Mouse (Mus musculus) kidney, adult 8-10 months (tissue): ENCODE measurements at regions not wholly inside any gene's neighbourhood (a gene's known extent, or its start where the extent isn't known, plus 50 kb on each side); places are given as distances from the start of the nearest gene placed in this dataset.
A peak's percentile ranks its signal among the peaks of the same experiment; 100 is the strongest.

Source experiments
- DNase-seq, 2 experiments: peaks; one replicate each; pipeline ENCODE4 v3.0.0; 2022

DNA sequence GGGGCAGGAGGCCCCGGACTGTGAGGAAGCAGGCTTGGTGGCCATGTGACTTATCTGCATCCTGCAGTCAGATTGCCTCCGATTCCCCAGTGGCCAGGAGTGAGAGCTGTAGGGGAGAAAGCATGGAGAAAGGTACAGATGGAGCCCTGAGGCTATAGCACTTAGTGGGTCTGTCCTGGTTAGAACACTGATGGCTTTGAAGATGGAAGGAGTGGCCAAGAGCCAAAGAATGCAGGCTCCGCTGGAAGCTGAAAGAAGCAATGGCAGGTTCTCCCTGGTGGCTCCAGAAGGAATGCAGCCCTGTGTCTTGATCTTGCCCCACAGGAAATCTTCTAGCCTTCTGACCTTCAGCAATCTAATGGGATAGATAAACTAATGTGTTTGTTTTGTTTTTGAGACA lies 926.3 kb downstream of the 4930447A16Rik start:
- no peak for DNase-seq

DNA sequence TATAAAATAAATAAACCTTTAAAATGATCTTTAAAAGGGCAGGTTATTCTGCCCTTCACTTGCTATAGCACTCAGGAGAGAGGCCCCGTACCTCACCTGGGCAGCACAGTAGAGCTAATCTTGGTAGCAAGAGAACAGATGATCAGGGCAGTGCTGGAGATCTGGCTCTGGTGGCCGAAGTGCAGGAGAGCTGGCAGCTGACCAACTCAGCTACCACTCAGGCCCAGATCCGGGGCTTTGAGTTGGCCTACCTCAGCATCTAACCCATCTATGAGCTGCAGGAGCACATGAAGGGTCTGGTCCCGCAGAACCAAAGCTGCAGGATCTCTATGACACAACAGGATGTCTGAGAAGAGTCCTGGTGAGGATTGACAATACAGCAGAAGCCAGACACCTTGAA lies 928.0 kb downstream of the 4930447A16Rik start:
- DNase-seq, result no peak

DNA sequence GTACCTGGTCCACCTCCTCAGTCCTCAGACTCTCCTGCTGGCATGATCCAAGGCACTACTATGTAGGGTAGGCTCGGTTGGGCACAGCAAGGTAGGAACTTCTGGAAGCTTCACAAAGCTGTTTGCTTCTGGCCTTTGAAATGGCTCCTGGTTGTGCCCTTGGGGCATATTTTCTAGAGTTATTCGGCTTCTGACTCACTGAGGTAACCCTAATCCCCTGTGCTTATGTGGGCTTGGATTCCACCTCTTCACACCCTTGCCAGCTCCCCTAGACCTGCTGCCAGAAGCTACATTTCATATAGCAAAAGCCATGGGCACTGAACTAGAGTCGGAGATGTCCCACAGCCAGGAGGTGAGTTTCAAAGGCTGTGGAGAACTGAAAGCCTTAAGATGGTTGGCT lies 933.7 kb downstream of the 4930447A16Rik start:
- no peak for DNase-seq

DNA sequence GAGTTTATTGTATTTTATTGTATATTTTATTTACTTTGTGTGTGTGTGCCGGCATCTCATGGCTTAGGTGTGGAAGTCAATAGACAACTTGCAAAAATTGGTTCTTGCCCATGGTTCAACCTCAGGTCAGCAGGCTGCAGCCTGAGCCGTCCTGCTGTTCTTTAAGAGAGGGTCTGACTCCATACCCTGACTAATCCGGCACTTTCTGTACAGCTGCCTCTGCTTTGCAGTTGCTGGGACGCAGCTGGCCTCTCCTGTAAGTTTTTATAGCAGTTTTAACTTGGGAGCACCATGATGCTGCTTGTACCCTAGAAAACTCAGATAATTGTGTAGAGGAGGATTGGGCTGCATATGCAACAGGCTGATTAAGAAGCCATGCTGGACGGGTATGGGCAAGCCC lies 938.2 kb downstream of the 4930447A16Rik start:
- no peak for DNase-seq

DNA sequence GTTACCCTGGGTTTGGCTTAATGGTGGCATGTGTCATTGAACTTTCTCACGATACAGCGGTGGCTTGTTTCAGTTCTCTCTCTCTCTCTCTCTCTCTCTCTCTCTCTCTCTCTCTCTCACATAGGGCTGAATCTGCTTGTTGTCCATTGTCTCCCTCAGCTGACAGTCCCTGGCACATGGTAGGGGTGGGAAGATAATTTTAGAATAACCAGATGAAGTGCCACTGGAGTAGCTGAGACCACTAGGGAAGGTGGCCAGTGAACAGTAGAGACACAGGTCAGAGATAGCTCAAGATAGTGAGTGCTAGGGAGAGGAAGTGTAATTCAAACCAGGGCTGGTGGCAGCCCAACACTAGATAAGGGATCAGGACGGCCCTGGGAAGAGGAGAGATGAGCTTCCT lies 938.7 kb downstream of the 4930447A16Rik start:
- no peak for DNase-seq

DNA sequence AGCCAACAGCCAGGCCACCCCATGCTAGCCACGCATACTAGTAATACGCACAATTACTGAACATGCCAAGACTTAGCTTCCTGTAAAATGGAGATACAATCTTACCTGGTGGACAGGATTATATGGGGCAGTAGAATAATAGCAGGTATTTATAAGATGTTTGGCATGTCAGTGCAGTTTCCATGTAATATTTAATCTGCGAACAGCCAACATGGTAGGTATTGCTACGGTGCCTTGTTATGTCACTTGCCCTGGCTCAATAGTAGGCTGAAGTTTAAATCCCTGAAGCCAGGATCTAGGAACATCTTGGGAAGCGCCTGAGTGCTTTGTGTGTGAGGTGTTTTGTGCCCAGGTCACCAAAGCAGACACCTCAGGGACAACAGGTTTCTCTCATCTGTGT lies 942.3 kb downstream of the 4930447A16Rik start:
- no peak for DNase-seq

DNA sequence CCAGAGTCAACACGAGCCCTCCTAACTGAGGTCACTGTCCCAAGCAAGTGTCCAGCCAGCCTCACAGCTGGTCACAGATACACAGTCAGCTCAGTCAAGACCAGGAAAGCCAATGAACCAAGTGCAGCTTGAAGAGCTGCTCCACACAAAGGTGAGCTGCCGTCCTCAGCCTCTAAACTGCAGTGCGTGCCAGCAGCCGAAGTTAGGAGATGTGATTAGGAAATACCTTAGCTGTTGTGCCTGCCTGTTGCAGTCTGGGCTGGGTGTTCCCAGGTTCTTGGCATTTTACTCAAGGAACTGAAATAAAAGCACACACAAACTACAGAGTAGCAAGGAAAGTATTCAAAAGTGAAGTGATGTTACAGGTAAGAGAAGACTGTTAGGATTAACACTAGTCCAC lies 942.9 kb downstream of the 4930447A16Rik start:
- DNase-seq, result no peak

DNA sequence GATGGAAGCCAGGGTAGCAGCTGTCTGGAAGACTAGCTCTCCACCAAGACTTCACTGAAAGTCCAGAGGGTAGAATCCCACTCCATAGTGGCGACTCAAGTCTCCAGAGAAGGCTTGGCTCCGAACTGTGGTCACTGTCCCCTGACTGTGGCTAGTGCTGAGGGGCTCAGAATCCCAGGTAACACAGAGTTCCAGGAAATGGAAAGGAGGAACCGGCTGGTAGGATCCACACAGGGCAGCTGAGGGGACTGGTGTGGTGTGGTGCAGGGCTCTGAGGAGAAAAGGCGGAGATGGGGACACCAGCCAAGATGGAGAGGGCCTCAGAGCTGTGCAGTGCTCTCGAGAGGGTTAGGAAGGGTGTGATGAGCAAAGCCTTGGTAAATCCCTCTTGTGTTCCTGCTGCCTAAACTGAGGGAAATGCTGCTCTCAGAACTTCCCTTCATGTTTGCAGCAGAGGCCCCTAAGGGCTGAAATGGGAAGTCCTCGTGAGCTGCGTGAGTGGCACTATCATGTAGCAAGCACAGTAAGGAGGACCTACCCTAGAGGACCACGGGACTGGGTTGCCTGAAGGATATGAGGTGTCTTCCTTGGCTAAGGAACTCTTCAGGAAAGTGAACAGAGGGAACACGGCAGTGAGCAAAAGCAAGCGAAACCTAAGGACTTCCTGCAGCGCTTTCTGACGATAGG lies 946.2 kb downstream of the 4930447A16Rik start:
- no peak for DNase-seq

DNA sequence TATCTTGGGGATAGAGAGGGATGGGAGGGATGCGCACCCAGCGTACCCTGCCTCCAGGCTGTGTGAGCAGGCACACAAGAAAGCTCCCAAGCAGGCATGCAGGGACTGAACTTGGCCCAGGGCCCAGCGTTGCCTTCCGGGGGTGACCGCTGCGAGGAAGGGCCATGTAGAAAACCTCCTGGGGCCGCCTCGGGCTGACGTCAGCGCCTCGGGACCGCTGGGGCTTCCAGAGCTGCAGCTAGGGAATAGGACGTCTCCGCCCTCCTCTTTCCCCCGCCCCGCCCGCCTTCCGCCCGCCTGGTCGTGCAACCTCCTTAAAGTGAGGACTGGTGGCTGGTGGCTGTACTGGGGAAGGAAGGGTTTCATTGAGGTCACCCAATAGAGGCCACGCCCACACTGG lies 948.4 kb downstream of the 4930447A16Rik start:
- DNase-seq, result peak; percentile 84 to 85

DNA sequence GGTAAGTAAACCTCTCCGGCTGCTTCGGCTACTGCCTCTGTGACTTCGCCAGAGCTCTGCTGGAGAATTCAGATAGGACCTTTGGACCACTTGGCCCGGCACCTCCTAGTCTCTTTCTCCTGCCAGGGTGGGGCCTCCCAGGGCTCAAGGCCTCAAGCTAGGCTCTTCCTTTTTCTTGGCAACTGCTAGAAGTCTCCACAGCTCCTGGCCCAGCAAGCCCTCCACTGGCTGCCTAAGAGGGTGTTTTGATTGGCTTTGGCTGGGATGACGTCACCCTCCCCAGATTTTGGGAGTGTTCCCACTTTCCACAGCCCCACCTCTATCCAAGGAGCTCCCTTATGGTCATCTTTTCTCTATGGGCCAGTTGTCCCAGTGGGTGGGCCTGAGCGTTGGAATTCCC lies 949.4 kb downstream of the 4930447A16Rik start:
- peak; percentile 78 to 84 for DNase-seq

DNA sequence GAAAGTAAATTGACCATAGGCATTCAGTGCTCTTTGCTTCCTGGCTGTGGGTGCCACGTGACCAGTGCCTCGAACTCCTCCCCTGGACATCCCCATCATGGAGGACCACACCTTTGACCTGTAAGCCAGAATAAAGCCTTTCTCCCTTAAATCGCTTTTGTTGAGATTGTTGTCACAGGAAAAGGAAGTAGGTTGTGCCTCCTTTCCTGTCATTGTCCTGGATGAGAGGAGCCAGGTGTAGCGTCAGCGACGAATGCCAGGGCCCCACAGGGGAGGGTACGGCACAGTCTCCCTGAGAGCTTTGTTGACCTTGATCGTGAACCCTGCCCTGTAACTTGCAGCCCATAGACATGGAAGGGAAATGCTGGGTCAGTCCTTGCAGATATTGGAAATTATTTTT lies 952.8 kb downstream of the 4930447A16Rik start:
- DNase-seq, result peak; percentile 23 to 43

DNA sequence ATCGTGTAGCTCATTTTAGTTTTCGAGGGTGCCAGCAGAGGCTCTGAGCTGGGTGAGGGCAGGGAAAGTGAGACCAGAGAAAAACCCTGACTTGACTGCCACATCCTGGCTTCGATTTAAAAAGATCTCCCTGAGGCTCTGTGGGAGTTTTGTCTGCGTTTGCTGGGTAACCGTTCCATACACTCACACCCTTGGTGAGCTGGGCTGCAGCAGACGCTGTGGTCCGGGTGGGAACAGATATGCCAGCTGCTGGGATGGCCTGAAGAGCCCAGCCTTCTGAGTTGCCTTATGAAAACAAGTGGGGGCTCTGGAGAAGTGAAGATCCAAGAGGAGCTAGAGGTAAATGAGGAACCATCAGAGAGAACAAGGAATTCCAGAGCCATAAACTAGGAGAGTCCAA lies 962.3 kb downstream of the 4930447A16Rik start:
- no peak for DNase-seq

DNA sequence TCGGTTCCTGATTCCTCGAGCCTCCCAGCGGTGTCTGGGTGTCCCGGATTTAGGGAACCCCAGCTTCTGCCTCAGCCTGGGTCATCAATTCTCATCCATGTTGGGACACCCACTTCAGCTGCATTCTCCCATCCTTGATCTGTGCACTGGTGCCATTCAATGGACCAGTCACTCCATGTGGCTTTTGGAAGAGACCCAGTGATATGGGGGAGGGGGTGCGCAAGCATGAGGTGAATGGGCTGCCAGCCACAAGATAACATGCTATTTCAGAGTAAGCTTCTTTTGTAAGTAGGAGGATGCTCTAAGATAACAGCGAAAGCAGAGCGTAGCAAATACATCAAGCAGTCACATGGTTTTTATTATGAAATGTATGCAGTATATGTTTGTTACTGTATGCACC lies 963.1 kb downstream of the 4930447A16Rik start:
- DNase-seq, result no peak

DNA sequence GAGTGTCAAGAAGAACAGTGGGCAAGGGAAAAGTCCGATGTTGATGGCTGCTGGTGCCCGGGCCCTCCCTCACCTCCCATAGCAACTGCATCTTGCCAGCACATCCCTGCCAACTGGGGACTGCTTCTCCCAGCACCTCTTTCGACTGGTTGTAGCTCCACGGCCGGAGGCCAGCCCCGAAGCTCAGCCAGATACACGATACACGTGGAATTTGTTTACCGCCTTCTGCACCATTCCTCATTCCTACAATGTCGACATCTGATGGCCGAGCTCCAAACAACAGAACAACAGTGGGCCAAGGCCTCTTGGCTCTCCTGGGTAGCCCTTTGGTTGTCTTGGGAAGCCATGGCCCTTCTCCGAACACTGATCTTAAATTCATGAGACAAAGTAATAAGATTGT lies 965.1 kb downstream of the 4930447A16Rik start:
- DNase-seq, result no peak

DNA sequence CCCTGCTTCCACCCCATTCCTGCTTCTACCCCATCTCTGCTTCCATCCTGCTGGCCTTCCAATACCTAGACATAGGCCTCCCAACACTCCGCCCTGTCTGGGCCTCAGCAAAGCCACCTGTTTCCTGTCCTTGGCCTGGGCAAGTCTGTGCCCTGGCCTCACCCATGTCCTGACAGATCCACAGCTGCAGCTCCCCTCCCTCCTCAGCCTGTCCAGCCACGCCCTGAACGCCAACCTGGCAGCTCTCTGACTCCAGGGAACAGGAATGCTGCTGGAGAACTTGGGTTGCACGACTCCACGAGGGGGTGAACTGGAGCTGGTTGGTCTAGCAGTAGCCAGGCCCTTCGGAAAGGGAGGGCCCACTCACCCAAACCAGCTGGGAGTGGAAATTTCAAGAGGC lies 966.1 kb downstream of the 4930447A16Rik start:
- DNase-seq, result peak; percentile 38 to 51

DNA sequence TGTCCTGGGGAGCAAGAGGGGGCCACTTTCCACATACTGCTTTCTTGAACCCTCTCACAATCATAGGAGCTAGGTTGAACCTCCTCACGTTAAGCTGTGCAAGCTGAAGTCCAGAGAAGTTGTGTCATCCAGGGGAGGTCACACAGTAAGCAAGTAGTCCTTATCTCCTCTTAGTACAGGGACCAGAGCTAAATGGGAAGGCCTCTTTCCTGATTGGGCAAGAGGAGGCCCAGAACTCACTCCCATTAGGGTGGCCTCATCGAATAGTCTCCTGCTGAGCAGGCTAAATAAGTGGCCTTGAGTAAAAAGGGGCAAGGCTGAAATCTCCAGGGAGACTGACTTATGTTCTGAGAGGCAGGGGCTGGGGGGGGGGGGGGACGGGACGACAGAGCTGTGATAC lies 966.5 kb downstream of the 4930447A16Rik start:
- no peak for DNase-seq

DNA sequence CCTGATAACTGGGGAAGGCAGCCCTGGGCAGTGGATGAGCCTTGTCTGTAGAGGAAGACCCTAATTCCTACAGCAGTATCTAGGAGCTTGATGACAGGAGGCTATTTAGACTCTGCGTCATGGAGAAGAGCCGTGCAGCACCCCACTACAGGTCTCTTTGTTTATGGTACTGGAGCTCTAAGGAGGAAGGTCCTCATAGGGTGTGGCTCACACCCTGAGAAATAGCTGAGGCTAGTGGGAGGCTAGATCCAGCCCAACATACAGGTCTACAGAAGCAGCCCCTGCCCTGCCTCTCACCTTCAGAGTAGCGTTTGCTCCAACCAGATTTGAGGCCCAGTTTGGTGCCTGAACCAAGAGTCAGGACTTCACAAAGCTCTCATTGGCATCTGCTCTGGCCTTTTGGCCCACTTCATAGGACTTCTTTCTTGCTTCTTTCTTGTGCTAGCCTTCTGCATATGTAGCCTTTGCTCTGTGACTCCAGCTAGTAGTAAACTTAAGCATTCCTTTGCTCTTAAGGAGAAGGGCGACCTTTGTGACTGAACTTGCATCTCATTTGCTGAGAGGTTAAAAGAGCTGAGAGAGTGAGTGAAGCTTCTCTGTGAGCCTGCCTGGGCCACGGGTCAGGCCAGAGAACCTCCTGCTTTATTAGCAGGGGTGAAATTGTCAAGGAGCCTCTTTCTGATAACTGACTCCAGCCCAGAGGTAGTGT lies 967.2 kb downstream of the 4930447A16Rik start:
- peak in 1 of 2 experiments; percentile 41 for DNase-seq

DNA sequence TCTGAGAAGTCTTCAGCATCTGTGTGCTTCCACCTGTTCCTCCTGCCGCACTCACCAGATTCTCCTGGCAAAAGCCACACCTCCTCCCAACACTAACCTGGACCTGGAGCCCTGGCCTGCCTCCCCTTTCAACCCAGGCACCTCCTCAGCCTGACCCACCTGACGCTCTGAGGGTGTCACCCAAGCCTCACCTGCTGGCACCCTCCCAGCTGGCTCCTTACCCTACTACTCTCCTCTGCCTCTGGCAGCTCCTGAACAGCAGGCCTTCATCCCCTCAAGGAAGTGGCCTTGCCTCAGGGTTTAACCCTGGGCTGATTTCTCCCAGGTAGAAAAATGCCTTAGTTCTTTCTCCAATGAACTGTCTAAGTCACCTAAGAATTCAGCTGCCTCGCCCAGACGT lies 973.5 kb downstream of the 4930447A16Rik start:
- DNase-seq, result peak; percentile 44 to 62

DNA sequence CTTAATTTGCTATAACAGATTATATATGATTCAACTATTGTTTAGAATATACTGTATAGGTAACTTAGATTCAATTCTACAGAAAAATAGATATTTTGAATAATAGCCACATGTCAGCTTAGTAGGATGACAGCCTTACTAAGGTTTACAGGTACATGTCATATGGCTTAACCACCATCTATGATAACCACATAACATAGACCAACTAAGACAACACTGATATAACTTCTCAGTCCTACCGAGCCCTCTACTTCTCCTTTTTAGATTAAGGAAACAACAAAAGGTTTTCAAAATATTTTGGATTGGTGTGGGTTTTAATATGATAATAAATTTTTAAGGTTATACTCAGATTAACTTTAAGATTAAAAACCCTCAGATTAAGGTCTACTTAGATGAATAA lies 977.4 kb downstream of the 4930447A16Rik start:
- DNase-seq, result no peak

DNA sequence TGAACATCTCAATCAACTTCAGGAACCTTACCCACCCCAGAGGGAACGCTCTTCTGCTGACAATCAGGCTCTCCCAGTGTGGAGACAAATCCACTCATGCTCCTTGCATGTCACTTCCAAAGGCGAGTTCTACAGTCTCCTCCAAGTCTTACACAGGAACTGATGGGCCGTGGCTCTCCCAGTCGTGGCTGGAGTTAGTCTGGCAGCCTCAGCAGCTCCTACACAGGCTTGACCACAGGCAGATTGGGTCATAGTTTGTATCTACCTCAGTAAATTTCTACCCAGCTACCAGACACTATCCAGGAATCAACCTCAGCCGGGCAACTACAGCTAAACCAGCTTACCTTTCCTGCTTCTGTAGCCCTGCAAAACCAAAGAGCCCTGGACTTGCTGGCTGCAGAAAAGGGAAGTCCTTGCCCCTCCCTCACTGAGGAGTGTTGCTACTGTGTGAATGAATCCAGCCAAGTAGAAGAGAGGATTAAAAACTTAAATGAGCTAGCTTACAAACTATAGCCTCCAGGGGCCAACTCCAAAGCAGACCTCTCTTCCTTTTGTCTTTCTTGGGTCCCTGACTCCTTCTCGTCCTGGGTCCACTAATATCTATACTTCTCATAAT lies 978.5 kb downstream of the 4930447A16Rik start:
- no peak for DNase-seq

DNA sequence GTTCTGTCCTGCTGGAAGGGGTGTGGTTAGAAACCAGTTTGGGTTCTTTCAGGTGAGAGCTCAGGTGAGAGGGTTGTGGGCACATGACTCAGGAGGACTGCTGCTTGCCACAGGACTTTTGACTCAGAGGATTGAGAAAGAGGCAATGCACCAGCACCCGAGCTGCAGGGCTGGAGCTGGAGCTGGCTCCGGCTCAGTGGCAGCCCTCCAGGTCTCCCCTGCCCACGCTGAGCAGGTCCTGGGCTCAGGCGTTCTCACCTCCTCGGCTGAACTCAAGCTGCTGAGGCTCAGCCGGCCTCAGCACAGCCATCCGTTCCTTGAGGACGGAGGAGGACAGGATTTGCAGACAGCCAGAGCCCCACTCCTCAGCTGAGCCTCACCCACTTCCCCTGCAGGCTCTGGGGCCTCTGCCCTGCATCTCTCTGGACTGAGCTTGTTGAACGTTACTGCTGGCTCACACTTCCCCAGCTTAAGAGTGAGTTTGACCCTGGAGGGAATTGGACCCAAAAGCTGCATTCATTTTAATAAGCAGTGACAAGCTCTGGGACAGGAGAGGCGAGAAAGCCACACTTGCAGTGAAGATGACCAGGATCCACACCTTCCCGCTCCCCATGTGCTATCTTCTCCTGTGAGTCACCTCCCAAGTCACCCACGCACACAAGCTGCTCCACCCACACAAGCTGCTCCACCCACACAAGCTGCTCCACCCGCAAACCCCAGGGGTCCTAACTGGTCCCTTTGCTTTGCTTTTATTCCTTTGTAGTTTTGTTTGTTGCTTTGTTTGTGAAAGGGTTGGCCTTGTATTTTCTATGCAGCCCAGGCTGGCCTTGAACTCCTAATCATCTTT lies 981.0 kb downstream of the 4930447A16Rik start:
- no peak for DNase-seq

DNA sequence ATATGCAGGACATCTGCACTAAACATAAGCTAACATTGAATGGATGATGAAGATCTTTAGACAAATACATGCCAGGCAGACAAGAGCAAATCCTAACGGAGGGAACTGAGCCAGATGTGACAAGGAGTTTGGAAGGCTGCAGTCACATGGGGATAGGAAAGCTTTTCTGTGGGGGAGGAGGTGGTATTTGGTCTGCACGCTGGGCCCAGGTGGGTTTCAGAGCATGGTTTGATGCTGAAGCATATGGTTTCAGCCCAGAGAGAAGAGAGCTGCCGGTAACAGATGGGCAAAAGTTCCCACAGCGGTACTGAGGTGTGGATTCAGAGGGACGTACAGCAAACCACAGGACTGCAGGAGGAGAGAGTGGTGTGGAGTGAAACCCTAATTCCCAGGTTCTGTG lies 982.1 kb downstream of the 4930447A16Rik start:
- DNase-seq, result no peak

DNA sequence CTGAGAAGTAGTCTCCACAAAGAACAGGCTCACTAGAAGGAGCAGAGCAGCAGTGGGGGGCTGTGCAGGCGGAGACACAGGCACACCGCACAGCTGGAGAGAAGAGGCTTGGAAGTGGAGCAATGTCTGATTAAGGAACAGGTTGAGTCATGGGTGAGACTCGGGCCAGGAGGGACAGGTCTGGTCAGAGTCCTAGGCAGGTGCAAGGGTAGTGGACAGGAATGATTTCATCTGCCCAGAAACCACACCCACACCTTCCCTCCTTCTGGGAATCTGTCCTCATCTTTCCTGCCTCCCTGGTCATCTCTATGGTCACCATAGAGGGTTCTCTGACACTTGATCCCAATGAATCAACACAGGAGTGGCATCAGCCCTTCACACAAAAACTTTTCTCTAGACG lies 983.8 kb downstream of the 4930447A16Rik start:
- DNase-seq, result no peak
